Comparison of ENCODE assay signal across 9 mouse cellular contexts in genomic region chr3:107579466-107579865, GRCm38 (mm10). TPM values are rescaled to one million over a fixed set of nuclear protein-coding genes. Genes with fewer than 3 reads are reported as not detected.
DNase-seq lines count a peak whose midpoint lies in the region; ATAC-seq and TF ChIP-seq lines count a peak whose summit lies in the region.
"Had no signal": no experiment of that assay in that cellular context is flagged by ENCODE, and none has a peak within 500 bp of the region (broad histone marks: within the 10 kb centered on the region; RNA-seq: fewer than 3 reads in every experiment).

No protein-coding gene starts in this region.

- peaks cover 49% of the 10 kb centered on the region for H3K27me3 ChIP-seq in heart, embryonic 12.5 days (replicated peaks)
- peaks cover 44% of the 10 kb centered on the region for H3K27me3 ChIP-seq in lung, postnatal 0 days (replicated peaks; ENCODE audit: insufficient read depth, low read length)

- peaks cover 16% of the 10 kb centered on the region for H3K4me1 ChIP-seq in heart, embryonic 12.5 days (replicated peaks)
- no peaks in the 10 kb centered on the region; the same call in 1 of the 2 replicates for H3K4me1 ChIP-seq in lung, postnatal 0 days (ENCODE audit: insufficient read depth, low read depth, low read length)

- H3K4me2 ChIP-seq in heart, embryonic 12.5 days, result no peak overlapping the region
- H3K4me2 ChIP-seq in lung, postnatal 0 days (replicated peaks; ENCODE audit: low read depth, low read length), result no peak overlapping the region

- TF ChIP-seq CTCF in lung, postnatal 0 days (IDR thresholded peaks at IDR 0.05), result peak; percentile 81

- intact Hi-C loops in heart, postnatal 10 days (cut with DNase I), result loop anchor here (1.0 kb wide), 1 partner anchor 20 kb away; no protein-coding TSS in a partner anchor

- H3K4me3 ChIP-seq in heart, embryonic 12.5 days, result no peak overlapping the region
- no peak overlapping the region for H3K4me3 ChIP-seq in lung, postnatal 0 days (ENCODE audit: low read depth, low read length)

- DNase-seq in heart, postnatal 10 days, result peak; percentile 73 to 91
- DNase-seq in CD4-positive helper T cell, adult 2 months (ENCODE audit: low read depth, low spot score), result peak; percentile 54
- DNase-seq in adrenal gland, postnatal 14 days, result peak; percentile 79
- peak; percentile 74 for DNase-seq in embryo, embryonic 9.5 days (ENCODE audit: extremely low spot score)
- DNase-seq in kidney, postnatal 36 days, result peak; percentile 47 to 83
- peak; percentile 40 for DNase-seq in lung, postnatal 0 days (ENCODE audit: low spot score)
- DNase-seq in spleen, postnatal 10 days (ENCODE audit: low spot score in 2 of 2), result peak; percentile 38 to 70

- no peak for ATAC-seq in heart, embryonic 12.5 days (ENCODE audit: insufficient number of reproducible peaks, low FRiP score)
- 0 out of 2 replicates have a peak, but pooled peaks have one; percentile 14 for ATAC-seq in lung, postnatal 0 days

- no peaks in the 10 kb centered on the region for H3K36me3 ChIP-seq in heart, embryonic 12.5 days
- no peaks in the 10 kb centered on the region for H3K36me3 ChIP-seq in lung, postnatal 0 days (ENCODE audit: insufficient read depth, low read length)

- TF ChIP-seq EP300 in lung, postnatal 0 days (IDR thresholded peaks at IDR 0.05), result no peak

- H3K9ac ChIP-seq in heart, embryonic 12.5 days, result no peak overlapping the region
- H3K9ac ChIP-seq in lung, postnatal 0 days (replicated peaks; ENCODE audit: low read depth), result no peak overlapping the region

- 7% methylated on average over 4 of the region's 4 CpGs for WGBS in heart, embryonic 12.5 days
- WGBS in lung, postnatal 0 days, result 6% methylated on average over 4 of the region's 4 CpGs

- H3K27ac ChIP-seq in heart, embryonic 12.5 days (ENCODE audit: poor library complexity, severe bottlenecking), result no peak overlapping the region
- no peak overlapping the region for H3K27ac ChIP-seq in lung, postnatal 0 days (ENCODE audit: low read length)

- no peaks in the 10 kb centered on the region for H3K9me3 ChIP-seq in heart, embryonic 12.5 days (replicated peaks)
- H3K9me3 ChIP-seq in lung, postnatal 0 days (ENCODE audit: low read length), result no peaks in the 10 kb centered on the region

RNA-seq across cellular contexts. Expression of gene Alx3, which starts 15.4 kb away (rescaled TPM):
- total RNA-seq in heart, postnatal 10 days (2021), result under 1 TPM in 1 of 2 experiments, not detected in 1; 0.12 TPM
- polyA plus RNA-seq in heart, embryonic 12.5 days (2016; fragmentation: Nextera tagmentation; extraction: Ambion mirVana), result 0.49 and 1.4 TPM in 2 replicates
- not detected in 2 replicates for total RNA-seq in adrenal gland, postnatal 14 days (2021)
- not detected in 2 replicates for polyA plus RNA-seq in lung, postnatal 0 days (2015; fragmentation: Nextera tagmentation; extraction: Ambion mirVana)

RNA-seq across cellular contexts. Expression of gene Ubl4b, which starts 24.6 kb away (rescaled TPM):
- not detected for total RNA-seq in heart, postnatal 10 days (2021)
- polyA plus RNA-seq in heart, embryonic 12.5 days (2016; fragmentation: Nextera tagmentation; extraction: Ambion mirVana), result not detected in 2 replicates
- not detected in 2 replicates for total RNA-seq in adrenal gland, postnatal 14 days (2021)
- polyA plus RNA-seq in lung, postnatal 0 days (2015; fragmentation: Nextera tagmentation; extraction: Ambion mirVana), result not detected in 2 replicates

RNA-seq across cellular contexts. Expression of gene Gm10961, which starts 51.7 kb away (rescaled TPM):
- not detected for total RNA-seq in heart, postnatal 10 days (2021)
- not detected in 2 replicates for polyA plus RNA-seq in heart, embryonic 12.5 days (2016; fragmentation: Nextera tagmentation; extraction: Ambion mirVana)
- total RNA-seq in adrenal gland, postnatal 14 days (2021), result not detected in 2 replicates
- not detected in 2 replicates for polyA plus RNA-seq in lung, postnatal 0 days (2015; fragmentation: Nextera tagmentation; extraction: Ambion mirVana)
- total RNA-seq: left cerebral cortex, adult 8-10 months had no signal

RNA-seq across cellular contexts. Expression of gene Strip1, which starts 52.0 kb away (rescaled TPM):
- total RNA-seq in heart, postnatal 10 days (2021), result 10 to 100 TPM; 26.4 to 31.4 TPM
- polyA plus RNA-seq in heart, embryonic 12.5 days (2016; fragmentation: Nextera tagmentation; extraction: Ambion mirVana), result 43.6 and 44.6 TPM in 2 replicates
- total RNA-seq in adrenal gland, postnatal 14 days (2021), result 33.5 TPM in 2 replicates
- 24.9 and 26.9 TPM in 2 replicates for polyA plus RNA-seq in lung, postnatal 0 days (2015; fragmentation: Nextera tagmentation; extraction: Ambion mirVana)
